Mouse (Mus musculus) bone marrow, adult 2 months (tissue): ENCODE data around the gene Fgf12.

Experiments used
- CTCF ChIP-seq: fragments of 200-500 bp; IDR thresholded peaks from 2 replicates; pipeline ENCODE4 v1.5.1; 2011; ENCODE audit warnings: low read length, control low read depth; ENCODE audit not compliant: control insufficient read depth, insufficient read depth
- POLR2A ChIP-seq: fragments of 200-500 bp; IDR thresholded peaks from 2 replicates; pipeline ENCODE4 v1.6.1; 2011; ENCODE audit warnings: low read depth, mild to moderate bottlenecking, control low read depth, low read length, borderline replicate concordance; ENCODE audit not compliant: control insufficient read depth

DNA sequence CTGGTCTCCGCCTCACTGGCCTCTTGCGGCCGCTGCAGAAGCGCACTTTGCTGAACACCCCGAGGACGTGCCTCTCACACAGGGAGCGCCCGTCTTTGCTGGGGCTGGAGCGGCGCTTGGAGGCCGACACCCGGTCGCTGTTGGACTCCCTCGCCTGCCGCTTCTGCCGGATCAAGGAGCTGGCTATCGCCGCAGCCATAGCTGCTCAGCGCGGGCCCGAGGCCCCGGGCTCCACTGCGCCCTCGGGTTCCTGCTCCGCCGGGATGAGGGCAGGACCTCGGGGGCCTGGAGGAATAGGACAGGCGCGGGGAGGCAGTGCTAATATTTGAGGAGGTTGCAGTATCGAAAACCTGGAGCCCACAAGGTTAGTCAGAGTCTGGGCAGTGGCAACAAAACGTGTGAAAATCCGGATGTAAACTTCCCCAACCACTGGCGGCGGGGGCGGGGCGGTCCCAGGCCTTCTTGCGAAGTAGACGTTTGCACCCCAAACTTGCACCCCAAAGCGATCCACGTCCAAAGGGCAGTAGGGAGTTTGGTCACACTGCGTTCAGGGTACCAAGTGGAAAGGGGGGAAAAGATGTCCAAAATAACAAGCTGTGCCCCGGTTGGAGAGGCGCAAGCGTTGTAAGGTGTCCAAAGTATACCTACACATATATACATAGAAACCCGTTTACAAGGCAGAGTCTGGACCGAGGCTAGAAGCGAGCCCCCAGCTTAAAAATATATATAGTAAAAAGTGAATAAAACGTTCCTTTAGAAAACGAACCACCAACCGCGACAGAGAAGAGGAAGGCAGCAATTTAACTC, 307.7 kb downstream of the Fgf12 start:
- TF ChIP-seq POLR2A (no peak), CTCF (no peak)
